23 mouse cellular contexts compared by ENCODE assay signal in the genomic region with DNA sequence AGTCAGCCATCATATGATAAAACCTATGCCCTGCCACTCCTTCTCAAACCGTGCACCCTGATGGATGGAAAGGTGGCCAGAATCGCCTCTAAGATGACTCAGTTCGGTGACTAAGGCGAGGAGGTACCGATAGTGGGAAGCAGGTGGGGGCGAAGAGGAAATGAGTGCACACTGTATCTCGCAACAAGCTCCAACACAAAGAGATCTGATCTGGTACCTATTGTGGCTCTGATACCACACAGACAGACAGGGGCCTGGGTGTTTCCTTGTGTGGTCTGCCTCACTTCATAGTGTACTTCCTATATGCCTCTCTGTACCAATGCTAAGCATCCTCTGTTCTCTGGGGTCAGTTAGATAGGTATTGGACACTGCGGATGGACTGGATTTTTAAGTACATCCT.
DNase-seq lines count a peak whose midpoint lies in the region; ATAC-seq and TF ChIP-seq lines count a peak whose summit lies in the region.
"Had no signal": no experiment of that assay in that cellular context is flagged by ENCODE, and none has a peak within 500 bp of the region (broad histone marks: within the 10 kb centered on the region; RNA-seq: fewer than 3 reads in every experiment).

No protein-coding gene starts in this region.

- DNase-seq in testis, postnatal 14 days (ENCODE audit: low spot score), result no peak
- DNase-seq in T-cell, adult 2 months (ENCODE audit: low spot score), result peak; percentile 30
- DNase-seq in thymus, postnatal 4 days, result peak; percentile 55
- DNase-seq in left cerebral cortex, postnatal 14 days (ENCODE audit: low spot score in 2 of 2), result no peak
- DNase-seq: adrenal gland, adult 8-10 months; cerebellum, adult 9-11 months; heart, adult 11 months; kidney, postnatal 36 days; right cerebral cortex, postnatal 14 days had no signal

- ATAC-seq in monocyte, adult 5-6 weeks (replicated peaks; ENCODE audit: insufficient number of reproducible peaks, low FRiP score, low TSS enrichment, poor library complexity, severe bottlenecking), result peak; percentile 66
- no peak for ATAC-seq in erythroblast, adult 5-6 weeks (replicated peaks; ENCODE audit: low FRiP score, poor library complexity, severe bottlenecking)
- ATAC-seq: forebrain, embryonic 13.5 days; intestine, embryonic 16.5 days; midbrain, embryonic 15.5 days had no signal

- TF ChIP-seq POLR2A in testis, adult 2 months (IDR thresholded peaks at IDR 0.05; ENCODE audit: control insufficient read depth, low read depth, low read length), result no peak

- intact Hi-C loops in left cerebral cortex, postnatal 14 days (cut with DNase I), result no loop called here

- H3K27me3 ChIP-seq in testis, adult 2 months (ENCODE audit: control insufficient read depth, insufficient read depth, low read length), result no peaks in the 10 kb centered on the region
- H3K27me3 ChIP-seq: forebrain, embryonic 13.5 days; heart, embryonic 12.5 days; limb, embryonic 13.5 days; lung, embryonic 15.5 days; midbrain, embryonic 15.5 days; neural tube, embryonic 12.5 days had no signal

- H3K4me3 ChIP-seq in testis, adult 2 months (ENCODE audit: control insufficient read depth, low read depth, low read length), result peak overlapping the region; percentile 47
- H3K4me3 ChIP-seq: erythroblast, embryonic 14.5 days; forebrain, embryonic 13.5 days; heart, embryonic 12.5 days; limb, embryonic 13.5 days; lung, embryonic 15.5 days; midbrain, embryonic 15.5 days; neural tube, embryonic 12.5 days had no signal

- no peaks in the 10 kb centered on the region for H3K36me3 ChIP-seq in testis, adult 2 months (ENCODE audit: control insufficient read depth, insufficient read depth, low read length)
- H3K36me3 ChIP-seq: heart, embryonic 12.5 days; limb, embryonic 13.5 days; lung, embryonic 15.5 days; midbrain, embryonic 15.5 days; neural tube, embryonic 12.5 days had no signal

- no peak for TF ChIP-seq CTCF in testis, adult 2 months (IDR thresholded peaks at IDR 0.05; ENCODE audit: control insufficient read depth, insufficient read depth, insufficient replicate concordance, low read depth, low read length)

- no peaks in the 10 kb centered on the region for H3K4me1 ChIP-seq in testis, adult 2 months (ENCODE audit: control insufficient read depth, insufficient read depth, low read length)
- H3K4me1 ChIP-seq: heart, embryonic 12.5 days had no signal

- H3K27ac ChIP-seq in testis, adult 2 months (ENCODE audit: control insufficient read depth, insufficient read depth, low read depth, low read length), result no peak overlapping the region
- H3K27ac ChIP-seq: forebrain, embryonic 13.5 days; hindbrain, embryonic 14.5 days; limb, embryonic 13.5 days; liver, embryonic 14.5 days; lung, embryonic 15.5 days; macrophage; midbrain, embryonic 15.5 days; neural tube, embryonic 12.5 days had no signal

Comparison
In these comparisons a context has a peak if more than half of its experiments do, and no peak if none do; other contexts are left out.
1. DNase-seq: peak in T-cell, adult 2 months (single experiment) and thymus, postnatal 4 days (single experiment); none in testis, postnatal 14 days (single experiment) and left cerebral cortex, postnatal 14 days (0 of 2).